Mouse (Mus musculus) heart, postnatal 25 days (tissue): Measurements from ENCODE around the gene Cxcr5. TPM values are rescaled to one million over a fixed set of nuclear protein-coding genes. Genes with fewer than 3 reads are reported as not detected.

Experiments used
- DNase-seq: peaks from one replicate; pipeline ENCODE4 v3.0.0; 2022; ENCODE audit warnings: low spot score
- intact Hi-C: fragments of 180-260 bp; cut with DNase I; formaldehyde crosslinking; loops from one replicate; pipeline ENCODE4 v1.15.1; 2025
- total RNA-seq, 2 experiments: library from RNA; stranded (reverse); gene quantifications; 2 replicates each; pipeline ENCODE4 v1.2.3; 2021

The Cxcr5 gene
- under 1 TPM; 0.10 to 0.31 TPM for total RNA-seq

DNA sequence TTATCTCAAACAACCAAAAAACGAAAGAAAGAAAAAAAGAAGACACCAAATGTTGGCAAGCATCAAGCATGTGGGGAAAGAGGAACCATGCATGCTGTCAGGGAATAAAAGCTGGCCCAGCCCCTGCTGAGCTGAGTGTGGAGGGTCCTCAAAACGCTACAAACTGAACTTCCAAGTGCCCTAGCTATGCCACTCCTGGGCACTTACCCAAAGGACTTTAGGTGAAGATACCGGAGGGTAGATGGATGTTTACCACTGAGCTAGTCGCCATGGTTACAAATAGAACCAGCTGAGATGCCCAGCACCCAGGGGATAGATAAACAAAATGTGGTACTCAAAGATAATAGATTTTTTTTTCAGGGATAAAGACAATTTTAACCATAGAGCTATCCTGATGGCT, at the start of gene Cxcr5:
Gene Cxcr5, minus strand, starts transcription at position 281 of the 400 bp plus-strand sequence.
- intact Hi-C loops: no loop called here
- no peak for DNase-seq

DNA sequence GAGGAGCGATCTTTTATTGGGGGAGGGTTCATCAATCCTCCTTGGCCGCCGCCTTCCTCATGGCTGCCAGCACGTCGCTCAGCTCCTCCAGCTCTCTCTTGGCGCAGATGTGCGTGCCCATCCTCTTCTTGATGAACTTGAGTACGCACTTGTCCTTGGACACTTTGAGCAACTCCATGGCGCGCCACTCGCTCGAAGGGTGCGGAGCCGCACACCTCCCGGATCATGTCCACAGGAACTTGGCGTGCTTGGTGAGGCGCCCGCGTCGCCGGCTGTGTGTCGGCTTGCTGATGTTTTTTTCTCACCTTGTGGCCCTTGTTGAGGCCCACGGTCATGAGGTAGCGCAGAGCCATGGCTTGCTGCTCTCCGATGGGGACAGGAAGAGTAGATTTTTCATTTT, 48.7 kb upstream of the Cxcr5 start:
- no peak for DNase-seq
- intact Hi-C loops: no loop called here

DNA sequence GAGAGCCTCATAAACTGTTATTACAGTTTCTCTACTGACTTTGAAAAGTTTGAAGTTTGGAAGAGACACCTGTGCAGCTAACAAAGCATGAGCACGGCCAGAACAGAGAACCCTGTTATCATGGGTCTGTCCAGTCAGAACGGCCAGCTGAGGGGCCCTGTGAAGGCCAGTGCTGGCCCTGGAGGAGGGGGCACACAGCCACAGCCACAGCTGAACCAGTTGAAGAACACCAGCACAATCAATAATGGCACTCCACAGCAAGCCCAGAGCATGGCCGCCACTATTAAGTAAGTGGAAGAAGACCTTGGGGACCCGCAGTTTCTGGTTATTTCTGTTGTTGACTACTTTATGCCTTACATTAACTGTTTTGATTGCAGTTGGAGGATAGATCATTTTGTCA, 45.6 kb upstream of the Cxcr5 start:
- intact Hi-C loops: loop anchor here (5.0 kb wide), 2 partner anchors 35 to 95 kb away; no protein-coding TSS in a partner anchor
- no peak for DNase-seq

DNA sequence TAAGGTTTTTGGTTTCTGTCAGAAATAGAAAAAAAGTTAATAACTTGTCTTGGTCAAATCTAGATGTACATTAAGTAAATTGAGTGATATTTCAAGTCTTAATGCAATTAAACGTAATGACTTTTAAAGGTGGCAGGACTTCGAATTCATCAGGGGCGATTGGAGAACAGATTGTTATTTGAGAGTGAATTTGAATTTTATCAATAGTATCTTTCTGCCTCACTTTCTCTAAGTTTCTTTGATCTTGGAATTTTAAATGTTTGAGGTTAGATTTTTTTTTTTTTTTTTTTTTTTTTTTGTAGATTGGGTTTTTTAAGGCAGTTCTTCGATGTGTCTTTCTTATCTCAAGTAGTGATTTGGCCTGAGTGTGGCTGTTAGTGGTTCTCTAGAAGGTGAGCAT, 45.0 kb upstream of the Cxcr5 start:
- DNase-seq: no peak
- intact Hi-C loops: loop anchor here (5.0 kb wide), 2 partner anchors 36 to 94 kb away; no protein-coding TSS in a partner anchor

DNA sequence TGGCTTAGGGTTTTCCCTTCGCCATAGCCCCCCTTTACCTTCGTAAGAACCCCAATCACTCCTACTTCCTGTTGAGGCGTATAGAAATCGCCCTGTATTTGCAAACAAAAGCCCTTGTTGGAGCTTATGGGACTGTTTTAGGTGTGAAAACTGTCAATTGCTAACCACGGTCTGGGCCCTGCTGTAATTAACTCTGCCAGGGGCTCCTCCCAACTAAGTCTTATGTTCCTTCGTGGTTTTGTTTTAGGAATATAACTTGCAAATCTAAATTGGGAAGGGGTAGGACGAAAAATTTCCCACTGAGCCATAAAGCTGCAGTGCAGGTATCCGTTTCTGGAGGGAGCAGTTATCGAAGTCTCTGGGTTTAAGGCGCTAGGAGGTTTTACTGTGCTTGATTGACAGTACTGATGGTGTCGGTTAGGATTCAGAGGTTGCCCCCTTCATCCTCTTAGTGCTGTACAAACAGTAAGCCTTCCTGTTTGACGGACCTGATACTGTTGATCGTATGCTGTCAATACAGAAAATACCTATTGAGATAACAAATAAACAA, 44.0 kb upstream of the Cxcr5 start:
- no peak for DNase-seq
- intact Hi-C loops: loop anchor here (5.0 kb wide), 2 partner anchors 37 to 93 kb away; no protein-coding TSS in a partner anchor

DNA sequence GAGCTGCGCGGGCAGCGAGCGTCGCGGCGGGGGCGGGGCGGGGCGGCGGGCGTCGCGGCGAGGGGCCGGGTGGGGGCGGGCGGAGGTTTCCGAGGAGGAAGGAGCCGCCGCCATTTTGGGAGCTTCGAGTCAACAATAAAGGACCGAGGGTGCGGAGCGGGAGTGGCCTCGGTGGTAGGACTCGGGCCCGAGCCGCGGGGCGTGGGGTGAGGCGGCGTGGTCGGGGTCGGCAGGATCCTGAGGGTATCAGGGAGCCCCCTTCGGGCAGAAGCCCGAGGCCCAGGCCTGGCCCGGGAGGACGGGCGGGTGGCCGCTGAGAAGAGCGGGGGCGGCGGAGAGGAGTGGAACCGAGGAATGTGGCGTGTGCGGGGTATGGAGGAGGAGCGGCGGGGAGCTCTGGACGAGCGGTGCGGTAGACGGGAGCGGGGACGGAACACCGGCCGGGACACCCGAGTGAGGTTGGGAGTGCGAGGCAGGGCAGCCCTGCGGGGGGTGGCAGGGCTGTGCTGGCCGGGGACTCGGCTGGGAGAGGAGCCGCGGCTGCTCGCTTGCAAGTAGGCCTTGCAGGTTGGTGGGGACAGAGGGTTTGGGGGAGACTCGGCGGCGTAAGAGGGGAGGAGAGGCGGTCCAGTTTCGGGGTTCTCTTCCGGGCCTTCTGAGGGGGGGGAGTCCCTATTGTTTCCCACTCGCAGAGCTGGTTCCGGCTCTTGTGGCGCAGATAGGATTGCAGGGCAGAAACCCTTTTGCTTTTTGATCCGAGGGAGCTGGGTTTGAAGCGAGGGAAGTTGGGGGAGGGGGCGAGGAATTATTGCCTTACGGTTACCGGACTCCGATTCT, 43.3 kb upstream of the Cxcr5 start, which contains the start of gene Ddx6:
Gene Ddx6, plus strand, starts transcription at position 114 of the 837 bp plus-strand sequence.
- peak; percentile 49 for DNase-seq
- intact Hi-C loops: loop anchor here (5.0 kb wide), 2 partner anchors 37 to 93 kb away; no protein-coding TSS in a partner anchor

DNA sequence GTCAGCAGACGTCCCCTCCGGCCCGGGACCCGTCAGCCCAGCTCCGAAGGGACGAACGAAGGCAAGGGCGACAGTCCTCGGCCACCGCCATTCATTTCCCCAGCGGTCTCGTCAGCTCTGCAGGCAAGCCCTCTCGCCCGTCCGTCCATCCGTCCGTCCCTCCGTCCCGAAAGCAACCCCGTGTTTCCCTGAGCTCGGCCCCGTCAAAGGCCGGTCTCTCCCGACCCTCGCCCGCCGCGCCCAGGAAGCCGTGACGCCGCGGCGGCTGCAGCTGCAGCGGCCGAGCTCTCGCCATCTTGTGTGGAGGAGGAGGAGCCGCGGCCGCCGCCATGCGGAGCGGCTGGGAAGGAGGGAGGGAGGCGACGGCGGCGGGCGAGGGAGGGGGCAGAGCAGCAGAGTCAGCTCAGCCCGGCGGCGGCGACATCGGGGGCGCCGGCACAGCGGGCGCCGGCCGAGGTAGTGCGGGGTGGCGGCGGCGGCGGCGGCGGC, 42.7 kb upstream of the Cxcr5 start:
- intact Hi-C loops: no loop called here
- DNase-seq: peak; percentile 62

DNA sequence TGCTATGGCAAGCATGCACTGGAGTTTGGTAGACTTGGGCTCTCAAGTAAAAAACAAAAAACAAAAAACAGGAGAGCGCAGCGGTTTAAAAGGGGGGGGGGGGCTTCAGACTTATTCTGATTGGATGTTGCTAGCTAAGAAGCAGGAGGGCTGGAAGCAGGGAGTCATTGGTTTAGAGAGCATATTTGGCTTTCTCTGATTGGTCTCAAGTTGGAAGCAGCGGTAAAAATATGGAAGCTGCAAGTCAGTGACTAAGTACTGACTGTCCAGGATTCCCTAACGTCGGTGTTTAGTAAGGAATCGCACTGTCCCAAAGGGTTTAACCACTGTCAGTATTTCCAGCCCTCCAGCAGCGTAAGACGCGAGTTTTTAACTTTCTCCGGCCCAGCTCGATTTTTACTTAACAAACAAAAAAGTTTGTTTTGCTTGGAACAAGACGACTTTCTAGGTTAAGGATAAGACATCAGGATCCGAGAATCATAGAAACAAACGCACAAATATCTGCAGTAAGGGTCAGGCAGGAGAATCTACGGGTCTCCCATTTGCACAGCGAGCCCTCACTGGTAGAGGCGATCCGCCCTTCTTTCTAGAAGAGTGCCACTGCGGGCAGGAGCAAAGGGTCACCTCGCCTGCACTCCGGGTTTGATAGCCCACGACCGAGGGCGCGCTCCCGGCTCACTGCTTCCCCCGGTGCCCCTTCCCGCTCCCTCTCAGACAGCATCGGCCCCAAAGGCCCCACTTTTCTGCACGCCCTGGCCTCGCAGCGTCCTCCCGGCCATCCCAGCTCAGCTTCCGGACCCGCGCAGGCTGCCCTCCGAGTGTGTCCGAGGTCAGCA, 42.0 kb upstream of the Cxcr5 start:
- DNase-seq: no peak
- intact Hi-C loops: no loop called here

DNA sequence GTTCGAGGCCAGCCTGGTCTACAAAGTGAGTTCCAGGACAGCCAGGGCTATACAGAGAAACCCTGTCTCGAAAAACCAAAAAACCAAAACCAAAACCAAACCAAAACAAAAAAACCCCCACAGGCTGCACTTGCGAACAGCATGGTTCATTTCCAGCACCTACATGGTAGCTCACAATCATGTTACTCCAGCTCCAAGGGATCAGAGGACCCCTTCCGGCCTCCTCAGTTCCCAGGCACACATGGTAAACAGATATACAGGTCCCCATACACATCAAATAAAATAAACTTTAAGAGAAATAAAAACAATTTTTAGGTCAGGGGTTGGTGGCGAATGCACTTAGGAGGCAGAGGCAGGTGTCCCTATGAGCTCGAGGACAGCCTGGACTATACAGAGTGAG, 41.1 kb upstream of the Cxcr5 start:
- intact Hi-C loops: no loop called here
- no peak for DNase-seq

DNA sequence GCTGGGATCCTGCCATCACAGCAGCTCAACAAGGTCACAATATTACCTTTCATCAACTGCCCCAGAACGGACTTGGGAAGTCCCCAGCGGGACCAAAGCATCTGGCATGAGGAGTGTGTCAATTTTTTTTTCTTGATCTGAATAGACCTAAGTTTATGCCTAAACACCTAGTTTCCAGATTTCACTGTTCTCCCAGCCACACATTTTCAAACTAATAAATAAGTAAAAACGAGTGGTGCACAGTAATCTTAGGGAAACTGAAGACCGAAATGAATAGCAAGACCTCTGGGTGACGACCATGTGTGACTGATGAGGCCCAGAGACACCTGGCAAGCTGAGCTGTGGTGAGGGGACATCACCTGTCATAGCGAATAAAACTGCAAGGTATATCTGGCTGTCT, 39.1 kb upstream of the Cxcr5 start:
- intact Hi-C loops: no loop called here
- no peak for DNase-seq

DNA sequence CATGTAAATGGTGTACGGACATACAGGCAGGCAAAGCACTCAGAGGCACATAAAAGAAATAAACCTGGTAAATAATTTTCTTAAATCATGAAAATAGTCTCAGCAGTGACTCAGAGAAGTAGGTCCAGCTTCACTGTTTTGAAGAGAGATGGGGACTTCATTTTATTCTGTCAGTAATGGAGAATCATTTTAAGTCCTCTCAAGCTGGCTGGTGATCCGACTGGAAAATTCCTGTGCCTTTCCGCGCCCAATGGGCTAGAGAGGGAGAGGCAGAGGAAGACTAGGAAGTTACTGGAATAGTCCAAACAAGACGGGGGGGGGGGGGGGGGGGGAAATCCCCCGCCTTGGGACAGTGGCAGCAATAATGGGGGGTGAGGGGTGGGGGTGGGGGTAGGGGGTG, 37.9 kb upstream of the Cxcr5 start:
- intact Hi-C loops: no loop called here
- DNase-seq: no peak

DNA sequence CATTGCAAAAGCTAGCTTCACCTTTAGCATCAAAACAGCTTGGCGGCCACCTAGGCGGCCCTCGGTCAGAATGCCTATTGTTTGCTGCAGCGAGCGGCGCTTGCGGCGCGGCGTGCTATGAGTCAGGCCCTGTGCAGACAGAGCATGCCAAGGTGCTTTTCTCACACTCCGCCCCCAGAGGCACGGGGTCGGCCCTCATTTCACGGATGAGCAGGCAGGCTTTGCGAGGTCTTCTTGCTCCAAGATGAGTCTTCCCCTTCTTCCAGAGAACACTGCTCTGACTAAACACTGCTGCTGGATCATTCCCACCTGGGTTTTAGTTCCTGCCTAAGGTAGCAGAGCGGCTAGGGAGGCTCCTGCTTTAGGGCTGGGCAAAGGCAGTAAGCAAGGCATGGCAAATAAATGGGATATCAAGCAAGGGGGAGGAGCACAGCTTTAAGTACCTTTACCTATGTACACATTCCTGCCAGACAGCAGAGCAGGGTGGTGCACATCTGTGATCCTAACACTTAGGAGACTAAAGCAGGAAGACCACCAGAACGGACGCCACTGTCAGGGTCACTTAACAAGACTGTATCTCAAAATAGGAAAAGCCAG, 37.3 kb upstream of the Cxcr5 start:
- DNase-seq: no peak
- intact Hi-C loops: no loop called here

DNA sequence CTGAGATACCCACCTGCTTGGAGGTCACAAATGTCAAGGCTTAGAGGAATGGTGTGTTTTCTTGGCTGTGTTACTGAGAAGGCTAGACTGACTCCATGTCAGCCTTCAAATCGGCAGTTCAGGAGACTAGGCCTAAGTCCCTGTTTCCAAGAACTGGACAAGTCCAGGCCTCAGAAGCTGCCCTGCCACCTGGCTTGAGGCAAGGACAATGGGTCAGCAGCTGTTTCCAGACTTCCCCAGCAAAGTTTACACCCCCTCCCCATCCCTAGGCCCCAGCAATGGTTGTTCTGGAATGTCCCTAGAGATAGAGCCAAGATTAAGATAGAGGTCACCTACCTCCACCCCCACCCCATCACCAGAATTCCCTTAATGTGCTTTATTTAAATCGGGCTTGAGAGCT, 36.1 kb upstream of the Cxcr5 start:
- no peak for DNase-seq
- intact Hi-C loops: no loop called here

DNA sequence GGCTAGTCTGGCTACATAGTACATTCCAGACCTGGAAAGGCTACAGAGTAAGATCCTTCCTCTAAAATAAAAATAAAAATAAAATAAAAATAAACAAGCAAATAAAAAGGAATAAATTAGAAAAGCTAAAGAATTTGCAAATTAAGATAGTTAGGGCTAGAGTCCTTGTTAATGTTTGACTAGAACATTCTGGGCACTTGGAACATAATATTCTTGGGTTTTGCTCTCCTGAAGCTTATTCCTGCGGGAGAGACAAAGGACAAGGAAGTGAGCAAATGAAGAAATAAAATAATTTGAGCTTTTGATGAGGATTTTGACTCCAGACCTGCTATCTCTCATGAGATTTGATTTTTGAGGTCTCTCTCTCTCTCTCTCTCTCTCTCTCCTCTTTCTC, 33.9 kb upstream of the Cxcr5 start:
- DNase-seq: no peak
- intact Hi-C loops: no loop called here

DNA sequence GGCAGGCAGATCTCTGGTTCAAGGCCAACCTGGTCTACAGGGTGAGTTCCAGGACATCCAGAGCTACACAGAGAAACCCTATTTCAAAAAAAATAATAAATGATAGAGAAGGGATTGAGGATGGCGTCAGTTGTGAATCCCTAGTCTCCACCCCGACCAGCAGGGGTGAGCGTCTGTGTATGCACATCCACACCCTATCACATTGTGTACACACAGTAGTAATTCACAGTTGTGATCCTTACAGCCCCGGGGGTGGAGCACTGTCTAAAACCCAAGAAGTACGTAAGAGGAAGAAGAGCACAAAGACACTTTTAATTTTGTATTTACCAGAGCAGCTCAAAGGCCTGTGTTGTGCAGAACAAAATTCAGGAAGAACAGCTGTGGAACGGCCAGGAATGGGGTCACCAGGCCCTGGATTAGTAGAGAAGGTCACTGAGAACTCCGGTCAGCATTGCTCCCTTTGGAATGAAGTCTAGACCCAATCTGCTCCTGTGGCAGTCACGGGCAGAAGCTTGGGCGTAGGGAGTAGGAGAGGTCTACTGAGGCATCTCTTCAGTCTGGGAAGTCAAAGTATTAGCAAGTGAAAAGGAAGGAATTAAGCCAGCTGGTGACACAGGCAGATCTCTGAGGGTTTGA, 33.3 kb upstream of the Cxcr5 start:
- intact Hi-C loops: no loop called here
- no peak for DNase-seq

DNA sequence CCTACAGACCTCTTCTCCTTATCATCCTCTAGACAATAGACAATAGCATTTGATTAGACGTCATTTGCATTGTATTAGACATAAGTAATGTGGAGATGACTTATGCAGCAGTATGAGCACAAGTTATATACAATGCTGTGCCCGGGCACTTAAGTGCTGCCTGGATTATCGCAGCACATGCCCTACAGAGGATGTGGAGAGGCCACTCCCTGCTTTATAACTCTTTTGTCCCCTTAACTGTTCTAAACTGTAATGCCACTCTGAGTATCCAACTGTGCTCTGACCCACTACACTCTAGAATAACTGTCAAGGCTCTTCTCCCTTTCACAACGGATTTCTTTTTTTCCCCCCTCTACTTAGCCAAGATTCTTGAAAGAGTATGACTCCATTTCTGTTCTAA, 32.2 kb upstream of the Cxcr5 start:
- intact Hi-C loops: no loop called here
- no peak for DNase-seq

DNA sequence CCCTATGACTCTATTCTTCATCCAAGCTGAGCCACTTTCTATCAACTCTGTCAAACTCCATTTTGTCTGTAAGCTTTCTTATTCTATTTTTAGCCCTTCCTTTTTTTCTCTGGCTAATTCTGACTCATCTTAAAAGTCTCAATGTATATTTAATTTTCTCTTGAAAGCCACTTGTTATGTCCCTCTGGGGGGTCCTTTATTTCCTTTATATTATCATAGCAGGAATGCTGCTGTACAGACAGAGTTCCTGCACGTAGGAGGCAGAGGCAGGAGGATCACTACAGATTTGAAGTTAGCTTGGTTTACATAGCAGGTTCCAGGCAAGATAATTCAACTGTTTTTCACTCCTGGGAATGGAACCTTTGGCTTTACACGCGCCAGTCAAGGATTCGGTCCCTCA, 31.5 kb upstream of the Cxcr5 start:
- no peak for DNase-seq
- intact Hi-C loops: no loop called here

DNA sequence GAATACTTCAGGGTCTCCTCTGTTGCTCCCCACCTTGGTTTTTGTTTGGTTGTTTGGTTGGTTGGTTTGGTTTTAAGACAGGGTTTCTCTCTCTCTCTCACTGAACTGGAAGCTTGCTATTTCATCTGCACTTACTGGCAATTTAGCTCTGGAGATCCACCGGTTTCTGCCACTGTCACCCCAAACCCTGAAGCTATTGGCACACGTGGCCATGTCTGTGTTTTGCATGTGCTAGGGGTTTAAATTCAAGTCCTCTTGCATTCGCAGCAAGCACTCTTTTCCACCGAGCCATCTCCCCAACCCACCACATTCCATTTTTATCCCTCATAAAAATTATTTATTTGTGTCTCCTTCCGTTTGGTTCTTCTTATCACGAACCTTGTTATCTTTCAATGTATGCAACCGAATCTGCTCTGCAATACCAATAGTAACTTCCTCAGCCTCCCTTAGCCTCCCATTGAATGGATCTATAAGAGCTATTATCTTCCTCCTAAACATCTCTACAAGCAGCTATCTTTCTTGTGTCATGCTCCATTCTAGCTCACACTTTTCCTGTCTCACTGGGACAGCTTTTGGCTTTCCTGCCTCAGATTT, 30.0 kb upstream of the Cxcr5 start:
- intact Hi-C loops: no loop called here
- DNase-seq: no peak

DNA sequence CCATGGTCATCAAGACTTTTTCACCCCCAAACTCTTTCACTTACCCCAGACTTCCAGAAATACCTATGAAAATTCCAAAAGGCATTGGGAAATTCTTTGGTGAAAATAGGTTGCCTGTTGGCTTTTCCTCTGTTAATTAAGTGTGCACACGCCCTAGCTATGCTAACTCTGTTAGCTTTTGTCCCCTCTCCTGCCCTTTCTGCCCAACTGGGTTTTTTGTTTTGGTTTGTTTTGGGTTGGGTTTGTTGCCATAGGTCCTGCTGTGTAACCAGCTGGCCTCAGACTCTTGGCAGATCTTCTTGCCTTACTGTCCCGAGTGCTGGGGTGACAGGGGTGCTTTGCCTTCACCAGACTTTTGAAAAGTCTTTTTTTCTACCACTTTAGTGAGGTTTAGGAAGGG, 29.3 kb upstream of the Cxcr5 start:
- no peak for DNase-seq
- intact Hi-C loops: no loop called here
